Mouse (Mus musculus): ENCODE measurements around the gene Txnip.
"Not testable (repeated sequence)": the region's sequence is repeated elsewhere in the genome, so short reads cannot be mapped to it uniquely, and the experiment has no call there.

The Txnip gene

DNA sequence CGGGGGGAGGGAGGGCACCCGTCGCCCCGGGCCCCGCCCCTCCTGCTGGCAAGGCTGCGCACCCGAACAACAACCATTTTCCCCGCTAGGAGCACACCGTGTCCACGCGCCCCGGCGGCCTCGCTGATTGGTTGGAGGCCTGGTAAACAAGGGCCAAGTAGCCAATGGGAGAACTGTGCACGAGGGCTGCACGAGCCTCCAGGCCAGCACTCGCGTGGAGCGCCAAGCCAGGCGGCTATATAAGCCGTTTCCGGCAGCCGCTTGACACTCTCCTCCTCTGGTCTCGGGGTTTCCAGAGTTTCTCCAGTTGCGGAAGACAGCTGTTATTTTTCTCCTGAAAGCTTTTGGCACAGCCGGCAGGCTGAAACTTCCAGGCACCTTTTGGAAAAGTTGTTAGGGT lies at the start of gene Txnip:
Gene Txnip (plus strand): TSS at position 264 of the 400 bp plus-strand sequence.
- peak; percentile 98 for ATAC-seq (ENCODE audit: low TSS enrichment)

- not testable (repeated sequence) for ATAC-seq (ENCODE audit: low TSS enrichment)
Observed at GRCm38 (mm10) chr3:96507966-96508365, 49.8 kb upstream of the Txnip start.

- ATAC-seq (ENCODE audit: low TSS enrichment), result no peak
Observed at GRCm38 (mm10) chr3:96520171-96520570, 37.6 kb upstream of the Txnip start.

- ATAC-seq (ENCODE audit: low TSS enrichment), result no peak
Observed at GRCm38 (mm10) chr3:96522149-96522548, 35.6 kb upstream of the Txnip start.

DNA sequence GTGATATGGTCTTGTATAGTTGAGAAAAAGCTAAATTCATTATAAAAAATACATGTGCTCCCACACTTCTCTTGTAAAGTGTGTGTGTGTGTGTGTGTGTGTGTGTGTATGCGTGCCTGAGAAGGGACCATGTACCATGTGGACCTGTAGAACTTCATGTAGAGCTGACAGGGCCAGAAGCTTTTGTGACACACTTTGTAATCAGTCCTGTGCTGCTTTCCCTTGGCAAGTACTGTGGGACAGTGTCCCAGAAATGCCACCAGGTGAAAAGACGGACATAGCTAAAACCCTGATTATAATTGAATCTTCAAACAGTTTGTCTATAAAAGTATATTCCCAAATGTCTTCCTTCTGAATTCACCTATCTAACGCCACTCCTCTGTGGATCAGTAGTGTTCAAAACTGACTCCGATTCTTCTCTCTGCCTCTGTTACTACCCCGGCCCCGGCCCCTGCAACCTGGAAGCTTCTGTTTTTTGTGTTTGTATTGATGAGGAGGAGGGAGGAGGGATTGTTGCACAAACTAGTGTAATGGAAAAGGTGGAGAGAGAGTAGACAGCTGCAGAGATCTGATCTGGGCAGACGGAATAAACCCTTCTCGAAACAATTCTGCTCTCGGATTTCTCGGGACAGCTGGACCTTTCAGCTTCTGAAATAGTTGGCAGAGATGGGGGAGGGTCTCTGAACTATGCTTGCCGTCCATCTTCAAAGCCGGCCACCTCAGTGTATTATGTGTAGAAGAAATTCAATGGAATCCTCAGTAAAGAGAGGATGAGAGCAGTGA lies 33.5 kb upstream of the Txnip start:
- ATAC-seq (ENCODE audit: low TSS enrichment), result no peak

GRCm38 (mm10) chr3:96524914-96525313 lies 32.8 kb upstream of the Txnip start, which contains the start of gene Hfe2:
Hfe2 (plus strand) TSS chr3:96525172.
- peak; percentile 60; the same call in 1 of the 2 replicates for ATAC-seq (ENCODE audit: low TSS enrichment)

DNA sequence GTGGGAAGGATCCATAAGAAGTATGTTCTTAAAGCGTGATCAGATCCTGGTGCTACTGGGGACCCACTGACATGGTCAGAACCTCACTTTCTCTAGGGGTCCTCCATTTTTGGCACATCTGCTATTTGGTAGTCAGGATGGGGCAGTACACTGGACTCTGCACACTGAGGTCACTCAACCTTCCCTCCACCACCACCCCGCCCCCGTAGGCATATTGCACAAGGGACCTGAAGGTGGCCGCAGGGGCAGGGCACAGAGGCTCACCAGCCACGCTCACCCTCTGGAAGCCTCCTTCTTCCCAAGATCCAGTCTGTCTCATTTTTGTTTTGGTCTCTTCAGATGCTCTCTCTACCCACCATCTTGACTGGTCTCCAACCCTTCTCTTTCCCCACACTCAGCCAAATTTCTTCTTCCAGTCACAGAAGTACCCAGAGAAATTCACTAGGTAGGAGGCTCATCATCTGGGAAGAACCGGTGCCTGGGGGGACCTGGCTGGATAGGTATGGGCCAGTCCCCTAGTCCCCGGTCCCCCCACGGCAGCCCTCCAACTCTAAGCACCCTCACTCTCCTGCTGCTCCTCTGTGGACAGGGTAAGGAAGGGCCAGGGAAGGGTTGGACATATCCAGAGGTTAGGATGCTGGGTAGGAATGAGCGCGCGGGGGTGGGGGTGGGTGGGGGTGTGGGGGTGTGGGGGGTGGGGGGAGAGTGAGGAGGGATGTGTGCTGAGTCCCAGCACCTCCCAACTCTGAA lies 31.6 kb upstream of the Txnip start:
- ATAC-seq (ENCODE audit: low TSS enrichment), result no peak

DNA sequence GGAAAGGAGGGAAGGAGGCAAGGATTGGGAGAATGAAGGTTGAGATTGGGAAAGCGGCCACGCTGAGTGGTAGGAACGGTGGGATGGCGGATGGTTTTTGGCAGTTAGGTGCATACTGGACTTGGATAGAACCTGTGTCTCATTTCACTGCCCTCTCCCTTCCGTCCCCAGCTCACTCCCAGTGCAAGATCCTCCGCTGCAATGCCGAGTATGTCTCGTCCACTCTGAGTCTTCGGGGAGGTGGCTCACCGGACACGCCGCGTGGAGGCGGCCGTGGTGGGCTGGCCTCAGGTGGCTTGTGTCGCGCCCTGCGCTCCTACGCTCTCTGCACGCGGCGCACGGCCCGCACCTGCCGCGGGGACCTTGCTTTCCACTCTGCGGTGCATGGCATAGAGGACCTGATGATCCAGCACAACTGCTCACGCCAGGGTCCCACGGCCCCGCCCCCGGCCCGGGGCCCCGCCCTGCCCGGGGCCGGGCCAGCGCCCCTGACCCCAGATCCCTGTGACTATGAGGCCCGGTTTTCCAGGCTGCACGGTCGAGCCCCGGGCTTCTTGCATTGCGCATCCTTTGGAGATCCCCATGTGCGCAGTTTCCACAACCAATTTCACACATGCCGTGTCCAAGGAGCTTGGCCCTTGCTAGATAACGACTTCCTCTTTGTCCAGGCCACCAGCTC lies 30.8 kb upstream of the Txnip start:
- no peak for ATAC-seq (ENCODE audit: low TSS enrichment)

DNA sequence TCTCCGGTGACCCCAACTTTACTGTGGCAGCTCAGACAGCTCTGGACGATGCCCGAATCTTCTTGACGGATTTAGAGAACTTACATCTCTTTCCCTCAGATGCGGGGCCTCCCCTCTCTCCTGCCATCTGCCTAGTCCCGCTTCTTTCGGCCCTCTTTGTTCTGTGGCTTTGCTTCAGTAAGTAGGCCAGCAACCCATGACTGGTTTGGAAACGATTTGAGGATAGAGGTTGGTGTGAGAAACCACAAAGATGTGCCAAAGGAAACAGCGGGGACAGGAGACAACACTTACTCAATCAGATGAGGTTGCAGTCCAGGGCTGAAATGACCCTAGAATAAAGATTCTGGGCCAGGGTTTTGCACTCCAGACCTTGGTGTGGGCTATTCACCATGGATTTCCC lies 29.3 kb upstream of the Txnip start:
- ATAC-seq (ENCODE audit: low TSS enrichment), result no peak

DNA sequence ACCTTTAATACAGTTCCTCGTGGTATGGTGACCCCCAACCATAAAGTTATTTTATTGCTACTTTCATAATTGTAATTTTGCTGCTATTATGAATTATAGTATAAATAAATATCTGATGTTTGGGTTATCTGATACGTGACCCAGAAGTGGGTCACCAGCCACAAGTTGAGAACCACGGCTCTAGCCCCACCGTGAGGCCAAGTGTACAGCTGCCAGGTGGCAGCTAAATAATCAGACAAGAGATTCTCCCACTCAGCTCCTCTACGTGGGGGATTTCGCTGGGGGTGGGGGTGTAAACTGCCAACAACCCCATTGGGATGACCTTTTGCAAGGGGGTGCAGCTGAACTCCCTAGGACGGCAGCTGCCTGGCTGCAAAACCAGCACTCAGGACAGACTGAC lies 25.7 kb upstream of the Txnip start:
- ATAC-seq (ENCODE audit: low TSS enrichment), result no peak

- ATAC-seq (ENCODE audit: low TSS enrichment), result no peak
Observed at GRCm38 (mm10) chr3:96534300-96534699, 23.5 kb upstream of the Txnip start.

DNA sequence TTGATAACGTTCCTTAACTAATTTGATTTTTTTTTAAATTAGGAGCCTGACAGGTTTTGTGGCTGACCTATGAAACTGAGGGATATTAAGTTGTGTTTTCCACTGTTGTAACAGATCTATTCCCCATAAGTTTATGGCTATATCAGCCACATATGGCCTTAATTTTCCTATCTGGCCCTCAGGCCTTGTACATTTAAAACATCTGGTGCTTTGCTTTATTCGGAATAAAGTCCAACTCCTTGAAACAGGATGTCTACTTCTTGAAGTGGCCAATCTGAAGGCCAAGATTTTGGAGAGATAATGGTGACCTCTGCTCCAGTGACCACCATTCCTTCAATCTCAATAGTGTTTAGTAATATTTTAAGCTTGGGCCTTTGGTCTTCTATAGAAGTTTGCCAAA lies 18.4 kb upstream of the Txnip start:
- ATAC-seq (ENCODE audit: low TSS enrichment), result no peak

DNA sequence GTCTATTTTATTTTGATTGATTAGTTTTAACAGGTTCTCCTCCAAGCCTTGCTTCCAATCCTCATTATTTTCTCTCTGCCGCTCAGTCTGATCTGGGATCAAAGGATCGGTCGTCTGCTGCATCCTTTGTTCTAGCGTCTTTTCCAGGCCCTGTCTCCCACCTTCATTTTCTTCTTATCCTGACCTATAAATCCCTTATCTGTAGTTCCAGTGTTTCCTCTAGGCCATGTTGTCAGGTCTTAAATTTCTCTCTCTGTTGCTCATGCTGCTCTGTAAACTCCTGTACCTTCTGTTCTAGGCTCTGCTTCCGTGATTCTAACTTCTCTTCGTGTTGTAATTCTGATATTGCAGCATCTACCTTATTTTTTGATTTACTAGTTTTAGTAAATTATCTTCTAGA lies 17.0 kb upstream of the Txnip start:
- ATAC-seq (ENCODE audit: low TSS enrichment), result no peak

GRCm38 (mm10) chr3:96541328-96542078 lies 16.3 kb upstream of the Txnip start:
- no peak; the same call in 1 of the 2 replicates for ATAC-seq (ENCODE audit: low TSS enrichment)

- no peak for ATAC-seq (ENCODE audit: low TSS enrichment)
Observed at GRCm38 (mm10) chr3:96542554-96542953, 15.2 kb upstream of the Txnip start.

- peak; percentile 42 for ATAC-seq (ENCODE audit: low TSS enrichment)
Observed at GRCm38 (mm10) chr3:96543345-96543744, 14.4 kb upstream of the Txnip start.

- no peak for ATAC-seq (ENCODE audit: low TSS enrichment)
Observed at GRCm38 (mm10) chr3:96545565-96545964, 12.2 kb upstream of the Txnip start.

DNA sequence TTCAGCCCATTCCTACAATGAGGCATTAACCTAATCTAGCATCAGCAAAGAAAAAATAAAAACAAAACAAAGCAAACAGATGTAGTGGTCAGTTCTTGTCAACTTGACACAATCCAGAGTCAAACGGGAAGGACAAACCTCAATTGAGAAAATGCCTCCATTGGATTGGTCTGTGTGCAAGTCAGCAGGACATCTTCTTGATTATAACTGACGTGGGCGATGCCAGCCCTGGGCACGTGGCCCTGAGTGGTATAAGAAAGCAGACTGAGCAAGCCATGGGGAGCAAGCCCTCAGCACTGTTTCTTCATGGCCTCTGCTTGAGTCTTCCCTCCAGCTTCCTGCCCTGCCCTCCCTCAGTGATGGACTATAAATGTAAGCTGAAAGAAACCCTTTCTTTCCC lies 10.9 kb upstream of the Txnip start:
- ATAC-seq (ENCODE audit: low TSS enrichment), result no peak

DNA sequence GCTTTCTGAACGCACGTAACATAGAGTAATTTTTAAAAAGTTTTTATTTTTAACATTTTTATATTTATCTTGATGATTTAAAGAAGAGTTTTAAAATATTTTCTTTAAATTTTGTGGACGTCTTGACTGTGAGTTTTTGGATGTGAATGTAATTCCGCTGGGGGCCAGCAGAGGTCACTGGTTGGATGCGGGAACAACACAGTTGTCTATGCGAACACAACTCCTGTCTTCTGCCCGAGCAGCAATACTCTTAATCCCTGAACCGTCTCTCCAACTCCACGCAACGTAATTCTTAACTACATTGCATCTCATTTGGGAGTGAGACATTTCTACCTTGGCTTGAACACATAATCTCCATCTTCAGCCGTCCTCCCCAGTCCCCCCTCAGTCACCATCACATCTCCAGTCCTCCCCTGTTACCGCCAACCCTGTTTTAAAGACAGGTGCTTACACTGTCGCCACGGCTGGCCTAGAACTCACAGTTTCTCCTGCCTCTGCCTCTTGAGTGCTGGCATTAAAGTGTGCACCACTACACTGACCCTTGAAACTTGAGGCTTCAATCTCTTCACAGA lies 10.3 kb upstream of the Txnip start:
- peak; percentile 56; the same call in 1 of the 2 replicates for ATAC-seq (ENCODE audit: low TSS enrichment)

GRCm38 (mm10) chr3:96548824-96549223 lies 8.9 kb upstream of the Txnip start:
- ATAC-seq (ENCODE audit: low TSS enrichment), result no peak

DNA sequence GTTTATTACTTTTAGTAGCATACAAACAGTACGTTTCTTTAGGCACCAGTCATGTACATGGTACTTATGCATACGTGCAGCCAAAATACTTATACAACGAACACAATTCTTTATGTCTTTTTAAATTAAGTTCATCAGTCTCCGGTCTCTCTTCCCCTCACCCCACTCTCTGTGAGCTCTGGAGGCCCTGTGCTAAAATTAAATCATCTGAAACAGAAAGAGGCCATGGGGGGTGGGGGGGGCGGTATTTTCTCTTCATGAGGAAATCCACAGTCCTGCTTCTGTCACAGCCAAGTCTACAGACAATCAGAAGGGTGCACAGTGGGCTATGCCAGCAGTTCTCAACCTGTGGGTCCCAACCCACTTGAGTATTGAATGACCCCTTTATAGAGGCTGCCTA lies 8.4 kb upstream of the Txnip start:
- no peak for ATAC-seq (ENCODE audit: low TSS enrichment)
